Mouse (Mus musculus): ENCODE results near the gene D430019H16Rik.

GRCm38 (mm10) chr12:105498423-105498822 is 44.8 kb downstream of the D430019H16Rik start:
- TF ChIP-seq CTCF (IDR thresholded peaks at IDR 0.05; ENCODE audit: low read depth, low read length) (no peak), GATA1 (IDR thresholded peaks at IDR 0.05; ENCODE audit: borderline replicate concordance, low read length) (no peak), GATA2 (IDR thresholded peaks at IDR 0.05; ENCODE audit: borderline replicate concordance, low read depth, low read length) (no peak), TAL1 (conservative IDR thresholded peaks at IDR 0.05; ENCODE audit: low read depth, low read length) (no peak), POLR2AphosphoS5 (IDR thresholded peaks at IDR 0.05; ENCODE audit: insufficient replicate concordance, low read depth, low read length) (no peak)
